Mouse (Mus musculus) CH12.LX (cell line): ENCODE results near the gene Chchd5. TPM values are rescaled to one million over a fixed set of nuclear protein-coding genes. Genes with fewer than 3 reads are reported as not detected.

Experiments
- DNase-seq: peaks from one replicate; pipeline ENCODE4 v3.0.0-alpha.2; 2013; ENCODE audit errors: extremely low read depth
- H3K27ac ChIP-seq: 2 replicates; pipeline ENCODE4 v1.5.1; 2012; ENCODE audit warnings: low read depth, mild to moderate bottlenecking, control low read depth, moderate library complexity; ENCODE audit not compliant: insufficient read depth
- H3K27me3 ChIP-seq: replicated peaks from 2 replicates; pipeline ENCODE3; 2012; ENCODE audit warnings: inconsistent platforms
- H3K36me3 ChIP-seq, 2 experiments: replicated peaks in 1 of 2; 2 replicates each; pipeline versions ENCODE3 to v1.6.1; 2012; ENCODE audit warnings: inconsistent platforms in 1 of 2, low read length in 1 of 2, mild to moderate bottlenecking in 1 of 2, mixed read lengths in 1 of 2, moderate library complexity in 1 of 2; ENCODE audit not compliant: control insufficient read depth in 1 of 2, insufficient read depth in 1 of 2
- H3K4me1 ChIP-seq, 2 experiments: 2 replicates each; pipeline ENCODE4 v1.6.1; 2012; ENCODE audit warnings: inconsistent platforms in 1 of 2, moderate library complexity in 1 of 2; ENCODE audit not compliant: insufficient read depth in 2 of 2, control insufficient read depth in 1 of 2
- H3K4me2 ChIP-seq: 2 replicates; pipeline ENCODE4 v1.6.1; 2012; ENCODE audit warnings: low read depth, mild to moderate bottlenecking, control low read depth; ENCODE audit not compliant: poor library complexity, insufficient read depth, severe bottlenecking
- H3K4me3 ChIP-seq, 3 experiments: fragments of 150-350 bp in 1 of 3; sonication (generic) in 1 of 3; replicated peaks in 1 of 3; 2 replicates each; pipeline versions ENCODE3 to v1.5.1; 2011 to 2012; ENCODE audit warnings: low read depth in 2 of 3, low read length in 2 of 3, mild to moderate bottlenecking in 2 of 3, moderate library complexity in 2 of 3, control low read depth in 1 of 3, improper control_type of control experiment in 1 of 3, inconsistent platforms in 1 of 3, mixed read lengths in 1 of 3; ENCODE audit not compliant: poor library complexity in 1 of 3
- H3K79me2 ChIP-seq: replicated peaks from 2 replicates; pipeline ENCODE4 v1.6.1; 2012; ENCODE audit warnings: mild to moderate bottlenecking, moderate library complexity; ENCODE audit not compliant: control insufficient read depth, poor library complexity, insufficient read depth, severe bottlenecking; ENCODE audit errors: extremely low read depth
- H3K9ac ChIP-seq: 2 replicates; pipeline ENCODE4 v1.6.1; 2012; ENCODE audit warnings: low read depth, mild to moderate bottlenecking, control low read depth, moderate library complexity; ENCODE audit not compliant: insufficient read depth
- H3K9me3 ChIP-seq: replicated peaks from 2 replicates; pipeline ENCODE3; 2012; ENCODE audit warnings: low read length, inconsistent platforms, mixed read lengths
- CTCF ChIP-seq, 2 experiments: IDR thresholded peaks in 1 of 2; conservative IDR thresholded peaks in 1 of 2; 2 replicates each; pipeline ENCODE4 v1.5.1; 2011 to 2012; ENCODE audit warnings: low read depth in 2 of 2, low read length in 2 of 2, improper control_type of control experiment in 1 of 2, inconsistent platforms in 1 of 2, mild to moderate bottlenecking in 1 of 2, moderate library complexity in 1 of 2
- ETS1 ChIP-seq: conservative IDR thresholded peaks from 2 replicates; pipeline ENCODE4 v1.6.1; 2012; ENCODE audit warnings: low read depth, mild to moderate bottlenecking, inconsistent platforms, low read length, improper control_type of control experiment, moderate library complexity
- JUN ChIP-seq: IDR thresholded peaks from 2 replicates; pipeline ENCODE4 v1.6.1; 2011; ENCODE audit warnings: low read depth, mild to moderate bottlenecking, low read length, improper control_type of control experiment, moderate library complexity; ENCODE audit not compliant: insufficient read depth
- JUND ChIP-seq: conservative IDR thresholded peaks from 2 replicates; pipeline ENCODE4 v1.6.1; 2011; ENCODE audit warnings: low read depth, low read length, improper control_type of control experiment
- MAFK ChIP-seq: IDR thresholded peaks from 2 replicates; pipeline ENCODE4 v1.6.1; 2011; ENCODE audit warnings: low read length, improper control_type of control experiment; ENCODE audit not compliant: insufficient replicate concordance
- MAZ ChIP-seq: IDR thresholded peaks from 2 replicates; pipeline ENCODE4 v1.6.1; 2012; ENCODE audit warnings: low read depth, mild to moderate bottlenecking, inconsistent platforms, low read length, improper control_type of control experiment, moderate library complexity
- MXI1 ChIP-seq: IDR thresholded peaks from 2 replicates; pipeline ENCODE4 v1.6.1; 2011; ENCODE audit warnings: mild to moderate bottlenecking, low read depth, low read length, improper control_type of control experiment
- RAD21 ChIP-seq: IDR thresholded peaks from 2 replicates; pipeline ENCODE4 v1.6.1; 2011; ENCODE audit warnings: low read depth, mild to moderate bottlenecking, low read length, improper control_type of control experiment, moderate library complexity
- SMC3 ChIP-seq: IDR thresholded peaks from 2 replicates; pipeline ENCODE4 v1.6.1; 2011; ENCODE audit warnings: low read depth, low read length, improper control_type of control experiment
- ZC3H11A ChIP-seq: IDR thresholded peaks from 2 replicates; pipeline ENCODE4 v1.6.1; 2012; ENCODE audit warnings: low read depth, mild to moderate bottlenecking, inconsistent platforms, low read length, improper control_type of control experiment
- ZKSCAN1 ChIP-seq: IDR thresholded peaks from 2 replicates; pipeline ENCODE4 v1.6.1; 2012; ENCODE audit warnings: low read depth, inconsistent platforms, low read length, improper control_type of control experiment, borderline replicate concordance
- ZMIZ1 ChIP-seq: IDR thresholded peaks from 2 replicates; pipeline ENCODE4 v1.6.1; 2012; ENCODE audit warnings: low read depth, mild to moderate bottlenecking, inconsistent platforms, low read length, improper control_type of control experiment
- ZNF384 ChIP-seq: IDR thresholded peaks from 2 replicates; pipeline ENCODE4 v1.6.1; 2012; ENCODE audit warnings: low read depth, low read length, improper control_type of control experiment, inconsistent platforms
- dilution Hi-C: fragments of 300-500 bp; cut with MboI; formaldehyde crosslinking; loops from 2 replicates; pipeline ENCODE4 v1.14.3; 2020; ENCODE audit warnings: low sequenced_read_pairs; ENCODE audit not compliant: extremely low pct_unique_long_range_greater_than_20kb, extremely low pct_ligation_motif_present
- in situ Hi-C: fragments of 300-500 bp; cut with MboI; formaldehyde crosslinking; loops from 3 replicates; pipeline ENCODE4 v1.14.3; 2019; ENCODE audit warnings: low sequenced_read_pairs, low pct_ligation_motif_present, low pct_unique_long_range_greater_than_20kb, mixed read lengths
- polyA plus RNA-seq: library from polyadenylated mRNA; unstranded; fragments of >175 nt; gene quantifications from 2 replicates; pipeline ENCODE4 v1.2.1, GENCODE M21; 2012; ENCODE audit warnings: low read depth; ENCODE audit not compliant: insufficient read length
- total RNA-seq, 2 experiments: library from RNA; depleted of rRNA; stranded (reverse); fragments of 300-350 nt in 1 of 2; fragments of >200 nt in 1 of 2; gene quantifications; 2 replicates each; pipeline ENCODE4 v1.2.3; 2012 to 2014

Chchd5 gene
- total and polyA plus RNA-seq, 3 experiments: 20.5 to 24.1 (median 20.8) TPM

GRCm38 (mm10) chr2:129174474-129174873, 45.0 kb downstream of the Chchd5 start:
- H3K4me1 ChIP-seq: peaks cover 13 to 55% of the 10 kb centered on the region in 2 experiments
- no peak overlapping the region for H3K27ac ChIP-seq
- in situ Hi-C loops: no loop called here
- no peaks in the 10 kb centered on the region for H3K9me3 ChIP-seq
- no peaks in the 10 kb centered on the region for H3K36me3 ChIP-seq
- H3K79me2 ChIP-seq: no peaks in the 10 kb centered on the region
- no peak for TF ChIP-seq MAZ
- no peak for TF ChIP-seq JUND
- TF ChIP-seq MXI1: no peak
- no peak for TF ChIP-seq ZKSCAN1
- TF ChIP-seq SMC3: peak; percentile 92
- TF ChIP-seq RAD21: peak; percentile 91
- peak; percentile 47 to 88; a peak in 3 of 4 replicates for TF ChIP-seq CTCF (conservative IDR thresholded peaks at IDR 0.05 in 1 of 2, IDR thresholded peaks at IDR 0.05 in 1 of 2; ENCODE audit: low read depth in 2 of 2, low read length in 2 of 2)
- no peak for TF ChIP-seq JUN
- no peak for TF ChIP-seq ZMIZ1
- TF ChIP-seq ZC3H11A: peak; percentile 43; the same call in 1 of the 2 replicates
- 0 out of 2 replicates have a peak, but pooled peaks have one; percentile 6 for TF ChIP-seq ZNF384
- no peak for TF ChIP-seq ETS1
- H3K9ac ChIP-seq: no peak overlapping the region
- dilution Hi-C loops: no loop called here
- no peak overlapping the region for H3K4me3 ChIP-seq
- H3K27me3 ChIP-seq: no peaks in the 10 kb centered on the region
- peak; percentile 51 for DNase-seq
- no peak overlapping the region for H3K4me2 ChIP-seq

- no peak for TF ChIP-seq SMC3
- TF ChIP-seq ETS1: 0 out of 2 replicates have a peak, but pooled peaks have one; percentile 17
- TF ChIP-seq MAFK: no peak
- TF ChIP-seq, all 38 proteins: peak for 1
- peak; percentile 42 for DNase-seq
- dilution Hi-C loops: no loop called here
- Histone ChIP-seq H3K4me3 (no peak overlapping the region), H3K79me2 (no peaks in the 10 kb centered on the region), H3K9me3 (no peaks in the 10 kb centered on the region), H3K27me3 (no peaks in the 10 kb centered on the region), H3K4me2 (no peak overlapping the region), H3K27ac (no peak overlapping the region), H3K9ac (no peak overlapping the region), H3K36me3 (no peaks in the 10 kb centered on the region), H3K4me1 (peaks cover 16 to 67% of the 10 kb centered on the region in 2 experiments)
- in situ Hi-C loops: loop anchor here (5.0 kb wide), 1 partner anchor 82 kb away; no protein-coding TSS in a partner anchor
Observed at GRCm38 (mm10) chr2:129175636-129176035, 46.1 kb downstream of the Chchd5 start.
